Mouse (Mus musculus) liver, embryonic 16.5 days (tissue): ENCODE data around the gene Rab9. TPM values are rescaled to one million over a fixed set of nuclear protein-coding genes. Genes with fewer than 3 reads are reported as not detected.

ENCODE experiments used
- ATAC-seq: fragments of 200-750 bp; cut with Nextera tagmentation; 2 replicates; pipeline ENCODE4 v1.8.0; 2017; ENCODE audit warnings: low read depth, mild to moderate bottlenecking, moderate number of reproducible peaks, moderate library complexity
- H3K27ac ChIP-seq: fragments of 300-500 bp; sonication (generic); 2 replicates; pipeline ENCODE4 v1.5.1; 2014; ENCODE audit warnings: mild to moderate bottlenecking, low read length
- H3K27me3 ChIP-seq: fragments of 300-500 bp; sonication (generic); 2 replicates; pipeline ENCODE4 v1.6.1; 2014; ENCODE audit warnings: low read depth, low read length, mixed read lengths; ENCODE audit not compliant: control insufficient read depth, insufficient read depth
- H3K36me3 ChIP-seq: fragments of 300-500 bp; sonication (generic); 2 replicates; pipeline ENCODE4 v1.6.1; 2014; ENCODE audit warnings: mild to moderate bottlenecking; ENCODE audit not compliant: control insufficient read depth, insufficient read depth
- H3K4me1 ChIP-seq: fragments of 300-500 bp; sonication (generic); 2 replicates; pipeline ENCODE4 v1.6.1; 2014; ENCODE audit warnings: low read depth, low read length, mixed read lengths; ENCODE audit not compliant: control insufficient read depth
- H3K4me2 ChIP-seq: fragments of 300-500 bp; sonication (generic); 2 replicates; pipeline ENCODE4 v1.6.1; 2014; ENCODE audit warnings: low read depth, low read length, mixed read lengths
- H3K4me3 ChIP-seq: fragments of 300-500 bp; sonication (generic); 2 replicates; pipeline ENCODE4 v1.5.1; 2014; ENCODE audit warnings: low read depth, mild to moderate bottlenecking, low read length
- H3K9ac ChIP-seq: fragments of 300-500 bp; sonication (generic); 2 replicates; pipeline ENCODE4 v1.6.1; 2014; ENCODE audit warnings: low read depth, low read length
- H3K9me3 ChIP-seq: fragments of 300-500 bp; sonication (generic); replicated peaks from 2 replicates; pipeline ENCODE4 v1.6.1; 2016; ENCODE audit warnings: low read length; ENCODE audit not compliant: control insufficient read depth
- WGBS: fragments of 180-500 bp; shearing (Covaris S2); extraction: QIAGEN DNeasy Blood & Tissue Kit; methylation state at CpG from one replicate; pipeline ENCODE4 v1.1.7; 2014; ENCODE audit not compliant: insufficient replicate concordance; 5-methylcytosine and 5-hydroxymethylcytosine counted together
- polyA plus RNA-seq: library from polyadenylated mRNA; unstranded; fragments of >200 nt; fragmentation: Nextera tagmentation; extraction: Ambion mirVana; gene quantifications from 2 replicates; pipeline ENCODE4 v1.2.1, GENCODE M21; 2015

Gene Rab9
- polyA plus RNA-seq, 1 experiment from 2014 or later, result 22.7 TPM

- Histone ChIP-seq H3K4me2 (no peak overlapping the region), H3K27ac (no peak overlapping the region), H3K9me3 (no peaks in the 10 kb centered on the region), H3K4me3 (no peak overlapping the region), H3K36me3 (no peaks in the 10 kb centered on the region), H3K4me1 (no peaks in the 10 kb centered on the region; the same call in 1 of the 2 replicates), H3K9ac (no peak overlapping the region), H3K27me3 (no peaks in the 10 kb centered on the region)
- WGBS, result 73% methylated on average over 6 of the region's 6 CpGs
- ATAC-seq, result no peak
Measured at GRCm38 (mm10) chrX:166472612-166473011, 7.1 kb downstream of the Rab9 start.

DNA sequence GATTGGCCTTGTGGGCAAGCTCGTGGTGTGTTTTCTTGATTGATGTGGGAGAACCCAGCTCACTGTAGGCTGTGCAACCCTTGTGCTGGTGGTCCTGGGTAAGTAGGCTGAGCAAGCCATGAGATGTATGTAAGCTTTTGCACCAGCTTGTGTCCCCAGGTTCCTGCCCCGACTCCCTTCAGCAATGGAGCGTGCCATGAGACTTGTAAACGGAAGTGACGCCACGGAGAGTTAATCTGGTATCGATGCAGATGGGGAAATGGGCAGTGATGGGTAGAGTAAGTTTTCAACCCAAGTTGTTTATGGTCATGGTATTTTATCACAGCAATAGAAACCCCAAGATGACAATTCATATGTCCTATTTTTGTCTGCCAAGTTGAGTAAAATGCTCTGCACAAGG, 11.3 kb downstream of the Rab9 start:
- Histone ChIP-seq H3K27me3 (no peaks in the 10 kb centered on the region), H3K4me1 (no peaks in the 10 kb centered on the region), H3K9ac (no peak overlapping the region), H3K4me2 (no peak overlapping the region), H3K27ac (no peak overlapping the region), H3K9me3 (no peaks in the 10 kb centered on the region), H3K4me3 (no peak overlapping the region), H3K36me3 (no peaks in the 10 kb centered on the region; the same call in 1 of the 2 replicates)
- WGBS, result 75% methylated on average over 7 of the region's 7 CpGs
- no peak for ATAC-seq

DNA sequence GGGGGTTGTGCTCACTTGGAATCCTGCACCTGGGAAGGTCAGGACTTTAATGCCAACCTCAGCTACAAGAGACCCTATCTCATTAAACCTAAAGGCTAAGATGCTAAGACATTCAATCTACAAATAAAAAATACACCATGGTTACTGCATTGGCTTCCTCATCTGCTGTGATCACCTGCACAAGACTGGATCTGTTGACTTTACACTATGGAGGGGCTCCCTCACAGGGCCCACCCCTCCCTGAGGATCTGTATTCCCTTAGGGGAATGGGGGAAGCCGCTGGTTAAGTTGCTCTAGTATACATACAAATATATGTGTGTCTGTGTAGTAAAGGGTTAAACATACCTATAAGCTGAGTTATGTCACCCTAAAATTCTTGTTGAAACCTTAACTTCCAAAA, 24.1 kb downstream of the Rab9 start:
- WGBS, result 70% methylated on average over 1 of the region's 1 CpGs
- peaks cover 3% of the 10 kb centered on the region; the same call in 1 of the 2 replicates for H3K36me3 ChIP-seq
- H3K27ac ChIP-seq, result no peak overlapping the region
- H3K27me3 ChIP-seq, result no peaks in the 10 kb centered on the region
- no peak for ATAC-seq
- H3K4me3 ChIP-seq, result no peak overlapping the region
- H3K4me2 ChIP-seq, result no peak overlapping the region
- no peaks in the 10 kb centered on the region for H3K9me3 ChIP-seq
- no peak overlapping the region for H3K9ac ChIP-seq
- H3K4me1 ChIP-seq, result no peaks in the 10 kb centered on the region

DNA sequence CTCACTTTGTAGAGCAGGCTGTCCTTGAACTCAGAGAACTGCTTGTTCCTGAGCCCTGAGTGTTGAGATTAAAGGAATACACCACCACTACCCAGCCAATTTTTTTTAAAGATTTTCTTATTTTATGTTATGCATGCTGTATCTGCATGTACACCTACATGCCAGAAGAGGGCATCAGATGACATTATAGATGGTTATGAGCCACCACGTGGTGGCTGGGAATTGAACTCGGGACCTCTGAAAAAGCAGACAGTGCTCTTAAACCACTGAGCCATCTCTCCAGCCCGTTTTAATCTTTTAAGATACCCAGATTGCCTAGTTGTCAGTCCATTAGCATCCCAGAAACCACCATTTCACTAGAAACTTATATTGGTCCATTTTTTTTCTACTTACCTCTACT, 25.3 kb downstream of the Rab9 start:
- Histone ChIP-seq H3K9ac (no peak overlapping the region), H3K9me3 (no peaks in the 10 kb centered on the region), H3K4me3 (no peak overlapping the region), H3K27me3 (no peaks in the 10 kb centered on the region), H3K4me2 (no peak overlapping the region), H3K27ac (no peak overlapping the region), H3K4me1 (no peaks in the 10 kb centered on the region), H3K36me3 (peaks cover 3% of the 10 kb centered on the region; the same call in 1 of the 2 replicates)
- ATAC-seq, result no peak
- WGBS, result 71% methylated on average over 3 of the region's 3 CpGs

GRCm38 (mm10) chrX:166453532-166453931, 26.1 kb downstream of the Rab9 start:
- no peaks in the 10 kb centered on the region for H3K27me3 ChIP-seq
- H3K27ac ChIP-seq, result no peak overlapping the region
- no peak overlapping the region for H3K4me2 ChIP-seq
- H3K9me3 ChIP-seq, result no peaks in the 10 kb centered on the region
- 53% methylated on average over 6 of the region's 6 CpGs for WGBS
- no peaks in the 10 kb centered on the region for H3K4me1 ChIP-seq
- H3K9ac ChIP-seq, result no peak overlapping the region
- no peak overlapping the region for H3K4me3 ChIP-seq
- H3K36me3 ChIP-seq, result peaks cover 3% of the 10 kb centered on the region; the same call in 1 of the 2 replicates
- ATAC-seq, result no peak

- H3K9me3 ChIP-seq, result no peaks in the 10 kb centered on the region
- ATAC-seq, result no peak
- H3K4me2 ChIP-seq, result no peak overlapping the region
- H3K4me3 ChIP-seq, result no peak overlapping the region
- peaks cover 8% of the 10 kb centered on the region for H3K4me1 ChIP-seq
- H3K36me3 ChIP-seq, result no peaks in the 10 kb centered on the region
- WGBS, result 38% methylated on average over 3 of the region's 3 CpGs
- H3K27ac ChIP-seq, result no peak overlapping the region
- H3K9ac ChIP-seq, result no peak overlapping the region
- H3K27me3 ChIP-seq, result no peaks in the 10 kb centered on the region; the same call in 1 of the 2 replicates
Measured at GRCm38 (mm10) chrX:166444552-166444951, 35.1 kb downstream of the Rab9 start.

DNA sequence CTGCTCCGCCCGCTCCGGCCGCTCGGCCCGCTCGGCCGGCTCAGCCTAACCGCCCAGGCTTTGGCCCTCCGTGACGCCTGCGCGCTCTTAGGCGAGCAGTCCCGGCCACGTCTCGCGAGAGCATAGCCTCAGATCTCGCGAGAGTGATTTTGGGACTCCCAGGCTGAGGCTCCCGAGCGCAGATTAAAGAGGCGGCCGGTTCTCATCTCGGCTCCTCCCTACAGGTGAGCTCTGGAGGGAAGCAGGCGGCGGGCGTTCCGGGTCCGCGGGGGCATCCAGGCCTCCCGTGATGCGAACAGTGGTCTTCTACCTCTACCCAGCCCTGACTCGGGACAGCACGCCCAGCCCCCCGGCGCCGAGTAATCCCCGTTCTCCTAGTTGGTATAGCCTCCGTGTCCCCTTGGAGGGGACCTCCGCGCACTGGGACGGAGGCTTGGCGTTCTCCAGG, 39.0 kb downstream of the Rab9 start, which contains the start of gene Ofd1:
Gene Ofd1, minus strand, starts transcription at position 89 of the 448 bp plus-strand sequence.
- no peaks in the 10 kb centered on the region for H3K36me3 ChIP-seq
- 13% methylated on average over 41 of the region's 44 CpGs for WGBS
- ATAC-seq, result peak; percentile 99

DNA sequence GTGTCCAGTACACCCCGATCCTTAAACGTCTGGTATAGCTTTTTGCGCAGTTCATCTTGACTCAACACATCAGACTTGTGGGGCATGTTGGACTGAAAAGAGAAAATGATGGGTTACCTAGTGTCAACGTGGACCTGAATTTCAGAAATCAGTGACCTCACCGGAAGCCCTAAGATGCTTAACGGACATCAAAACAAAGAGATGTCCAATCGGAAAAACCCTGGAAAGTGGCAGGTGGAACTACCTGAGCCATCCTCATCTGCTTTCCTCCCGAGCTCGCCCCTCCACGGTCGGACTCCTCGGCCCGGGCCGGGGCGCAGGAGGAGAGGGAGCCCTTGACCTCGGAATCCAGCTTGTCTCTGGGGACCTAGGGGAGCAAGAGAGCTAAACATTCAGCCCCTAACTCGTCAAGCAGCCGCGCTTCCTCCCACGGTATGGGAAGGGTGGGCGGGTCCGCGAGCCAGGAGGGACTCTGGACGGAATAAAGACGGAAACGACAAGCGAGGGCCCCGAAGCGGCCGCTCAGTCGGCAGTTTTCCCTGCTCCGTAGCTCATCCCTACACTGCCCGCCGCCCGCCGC, 39.5 kb downstream of the Rab9 start, which contains the start of gene Trappc2:
Gene Trappc2, plus strand, starts transcription at position 539 of the 580 bp plus-strand sequence.
- peak within 1 kb of the TSS; percentile 70 for H3K4me2 ChIP-seq
- WGBS, result 19% methylated on average over 33 of the region's 36 CpGs
- no peaks in the 10 kb centered on the region for H3K36me3 ChIP-seq
- peaks cover 8% of the 10 kb centered on the region for H3K4me1 ChIP-seq
- peak within 1 kb of the TSS; percentile 80 for H3K9ac ChIP-seq
- peak within 1 kb of the TSS; percentile 74 for H3K4me3 ChIP-seq
- peak within 1 kb of the TSS; percentile 63 for H3K27ac ChIP-seq
- H3K9me3 ChIP-seq, result no peaks in the 10 kb centered on the region
- no peaks in the 10 kb centered on the region; the same call in 1 of the 2 replicates for H3K27me3 ChIP-seq
- no peak; the same call in 1 of the 2 replicates for ATAC-seq

More for the DNA sequence above, 39.0 kb downstream of the Rab9 start, which contains the start of gene Ofd1:
- no peaks in the 10 kb centered on the region; the same call in 1 of the 2 replicates for H3K27me3 ChIP-seq
- no peaks in the 10 kb centered on the region for H3K9me3 ChIP-seq
- H3K4me2 ChIP-seq, result peak within 1 kb of the TSS; percentile 70
- peak within 1 kb of the TSS; percentile 63 for H3K27ac ChIP-seq
- H3K4me3 ChIP-seq, result peak within 1 kb of the TSS; percentile 74
- peak within 1 kb of the TSS; percentile 80 for H3K9ac ChIP-seq
- peaks cover 10% of the 10 kb centered on the region for H3K4me1 ChIP-seq

DNA sequence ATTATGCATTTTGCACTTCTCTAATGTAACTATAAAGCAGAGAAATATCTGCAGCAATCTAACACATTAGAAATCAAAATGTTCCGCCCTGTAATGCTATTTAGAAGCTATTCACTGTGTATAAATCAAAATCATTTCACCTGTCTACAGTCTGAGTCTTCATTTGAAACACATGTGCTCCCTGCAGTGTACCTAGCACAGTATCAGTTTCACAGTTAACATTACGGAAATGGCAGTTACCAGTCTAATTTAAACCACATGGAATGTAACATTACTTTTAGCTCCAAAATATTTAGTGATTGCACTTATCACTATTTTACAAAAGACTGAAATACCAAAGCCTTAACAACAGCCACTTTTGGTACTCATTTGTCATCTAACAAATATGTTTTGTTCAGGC, 44.9 kb downstream of the Rab9 start:
- ATAC-seq, result no peak
- H3K4me3 ChIP-seq, result no peak overlapping the region
- H3K9me3 ChIP-seq, result no peaks in the 10 kb centered on the region
- no peaks in the 10 kb centered on the region for H3K36me3 ChIP-seq
- no peak overlapping the region for H3K4me2 ChIP-seq
- H3K27ac ChIP-seq, result no peak overlapping the region
- H3K4me1 ChIP-seq, result peaks cover 4% of the 10 kb centered on the region
- H3K9ac ChIP-seq, result no peak overlapping the region
- no peaks in the 10 kb centered on the region for H3K27me3 ChIP-seq
- WGBS, result 76% methylated on average over 2 of the region's 2 CpGs
